Mouse (Mus musculus): Measurements from ENCODE around the gene Kcnip1. TPM values are rescaled to one million over a fixed set of nuclear protein-coding genes. Genes with fewer than 3 reads are reported as not detected.
A peak's percentile ranks its signal among the peaks of the same experiment; 100 is the strongest.

Kcnip1 gene
- total RNA-seq, 4 experiments from 2014 or later: 2.9 to 8.4 (median 5.9) TPM

DNA sequence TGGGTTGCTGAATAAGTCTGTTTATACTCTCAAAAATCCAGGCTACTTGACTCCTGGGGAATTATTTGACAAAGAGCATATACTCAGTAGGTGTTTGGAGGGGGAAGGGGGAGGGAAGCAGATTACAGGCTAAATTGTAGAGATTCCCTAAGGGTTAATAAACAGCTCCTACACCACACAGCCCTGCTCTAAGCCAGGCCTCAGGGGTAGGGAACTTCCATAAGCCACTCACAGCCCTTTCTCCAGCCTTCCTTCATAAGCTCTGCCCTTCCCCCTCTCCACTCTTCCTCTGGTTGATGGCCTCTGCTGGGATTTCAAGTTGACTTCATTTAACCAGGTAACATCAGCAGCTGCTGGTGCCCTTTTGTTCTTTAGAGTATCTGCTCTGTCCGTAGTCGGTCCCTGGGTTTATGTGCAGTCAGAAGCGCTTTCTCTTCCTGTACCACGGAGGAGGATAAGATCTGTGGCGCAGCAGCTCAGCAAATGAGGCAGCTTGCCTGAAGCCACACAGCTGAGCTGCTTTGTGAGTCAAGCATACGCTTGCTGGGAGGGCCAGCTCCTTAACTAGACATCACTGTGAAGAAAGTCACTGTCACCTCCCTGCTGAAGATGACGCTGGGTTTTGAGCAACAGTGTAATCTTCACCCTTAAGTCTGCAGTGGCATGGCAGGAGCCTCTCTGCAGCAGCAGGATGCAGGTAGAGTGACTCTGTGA, 54.2 kb downstream of the Kcnip1 start:
- no peak for DNase-seq

- DNase-seq: no peak
Observed at GRCm38 (mm10) chr11:33937641-33938040, 55.3 kb downstream of the Kcnip1 start.

- DNase-seq: no peak
Observed at GRCm38 (mm10) chr11:33934286-33934685, 58.7 kb downstream of the Kcnip1 start.

DNA sequence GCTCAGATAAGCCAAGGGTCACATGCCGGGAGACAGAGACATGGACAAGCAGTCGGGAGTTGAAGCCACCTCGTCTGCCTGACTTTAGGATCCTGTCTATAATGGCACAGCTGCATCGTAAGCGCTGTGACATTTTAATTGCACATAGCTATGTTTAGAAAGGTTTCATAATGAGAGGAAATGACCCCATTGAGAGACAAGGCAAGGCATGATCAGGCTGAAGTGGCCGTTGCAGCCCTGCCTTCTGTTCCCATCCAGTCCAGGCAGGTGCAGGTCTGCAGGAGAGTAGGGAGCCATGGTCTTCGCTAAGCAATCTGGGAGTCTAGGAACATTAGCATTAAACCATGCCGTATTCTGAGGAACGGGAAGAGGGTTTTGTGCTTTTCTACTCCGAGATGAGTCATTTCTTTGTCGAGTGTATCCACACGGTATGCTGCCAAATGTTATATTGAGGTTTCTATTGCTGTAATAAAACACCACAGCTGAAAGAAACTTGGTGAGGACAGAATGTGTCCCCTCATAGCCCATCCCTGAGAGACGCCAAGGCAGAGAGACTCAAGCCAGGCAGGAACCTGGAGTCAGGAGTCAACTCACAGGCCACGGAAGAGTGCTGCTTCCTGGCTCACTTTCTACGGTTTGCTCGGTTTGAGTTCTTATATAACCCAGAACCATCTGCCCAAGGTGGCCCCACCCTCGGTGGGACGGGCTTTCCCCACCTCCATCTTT, 60.4 kb downstream of the Kcnip1 start:
- no peak for DNase-seq

GRCm38 (mm10) chr11:33931836-33932385, 61.0 kb downstream of the Kcnip1 start:
- DNase-seq: no peak

DNA sequence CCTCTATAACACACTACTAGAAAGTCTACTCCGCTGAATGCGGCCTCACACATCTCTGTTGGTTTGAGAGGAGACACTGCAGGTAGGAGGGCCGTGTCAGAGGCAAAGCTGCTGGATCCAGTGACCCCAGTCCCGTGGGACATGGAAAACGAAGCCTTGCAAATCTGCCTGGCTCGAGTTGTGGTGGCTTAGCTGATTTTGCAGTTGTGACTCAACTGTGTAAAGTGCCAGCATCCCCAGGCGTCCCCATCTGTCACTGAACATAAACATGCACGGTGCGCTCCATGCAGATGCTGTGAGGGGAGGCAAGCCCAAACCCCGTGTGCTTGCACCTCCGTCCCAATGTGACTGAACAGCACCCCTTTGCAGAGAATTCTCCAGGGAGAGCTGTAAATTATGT, 63.5 kb downstream of the Kcnip1 start:
- no peak for DNase-seq

GRCm38 (mm10) chr11:33928658-33929057, 64.3 kb downstream of the Kcnip1 start:
- no peak for DNase-seq

GRCm38 (mm10) chr11:33927836-33928235, 65.1 kb downstream of the Kcnip1 start:
- no peak for DNase-seq

DNA sequence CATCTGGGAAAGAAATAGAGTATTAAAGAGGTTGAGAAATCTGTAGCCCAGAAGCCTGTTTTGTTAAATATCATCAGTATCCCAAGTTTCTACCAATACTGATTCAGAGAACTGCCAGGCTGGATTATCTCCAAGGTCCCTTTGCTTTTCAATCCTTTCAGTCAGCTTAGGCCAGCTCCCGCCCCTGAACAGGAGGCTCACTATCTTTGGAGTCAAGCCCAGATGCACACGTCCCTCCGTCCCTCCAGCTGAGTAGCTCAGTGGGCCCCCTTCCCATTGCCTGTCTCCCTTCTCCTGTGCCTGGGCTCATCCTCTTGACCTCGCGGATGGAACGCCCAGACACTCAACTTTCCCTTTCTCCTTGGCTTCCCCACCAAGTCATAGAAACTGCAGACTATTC, 65.6 kb downstream of the Kcnip1 start:
- no peak for DNase-seq

DNA sequence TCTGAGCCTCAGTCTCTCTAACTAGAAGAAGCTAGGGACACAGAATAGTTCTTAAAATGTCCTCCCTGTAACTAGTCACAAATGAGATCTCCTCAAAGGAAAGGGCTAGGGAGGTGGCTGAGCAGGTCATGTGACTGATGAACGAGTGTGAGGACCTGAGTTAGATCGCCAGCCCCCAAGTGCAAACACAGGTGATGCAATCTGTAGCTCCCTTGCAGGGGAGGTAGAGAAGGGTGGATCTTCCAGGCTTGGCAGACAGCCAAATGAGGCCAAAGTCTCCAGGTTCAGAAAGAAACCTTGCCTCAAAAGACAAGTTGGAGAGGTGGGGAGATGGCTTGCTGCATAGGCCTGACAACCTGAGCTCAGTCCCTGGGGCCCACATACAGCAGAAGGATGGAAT, 66.4 kb downstream of the Kcnip1 start:
- DNase-seq: no peak

- DNase-seq: no peak
Observed at GRCm38 (mm10) chr11:33925778-33926177, 67.2 kb downstream of the Kcnip1 start.

- no peak for DNase-seq
Observed at GRCm38 (mm10) chr11:33923031-33923430, 69.9 kb downstream of the Kcnip1 start.

DNA sequence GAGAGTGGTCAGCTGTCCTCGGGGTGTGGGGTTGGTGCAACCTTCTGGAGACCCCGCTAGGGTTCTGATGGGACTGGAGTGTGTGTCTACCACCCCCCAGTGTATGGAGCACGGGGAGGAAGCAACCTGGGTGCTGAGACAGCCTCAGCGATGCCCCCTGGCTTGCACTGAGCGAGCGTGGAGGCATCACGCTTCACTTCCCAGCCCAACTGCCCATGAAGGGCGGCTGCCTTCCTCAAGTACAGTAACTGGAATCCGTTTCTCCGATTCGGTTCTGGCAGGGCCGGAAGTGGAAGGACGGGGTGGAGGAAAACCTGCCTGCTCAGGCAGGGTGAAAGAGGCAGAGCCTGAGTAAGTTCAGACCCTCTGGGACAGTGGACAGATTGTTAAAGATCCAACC, 71.5 kb downstream of the Kcnip1 start:
- DNase-seq: no peak

DNA sequence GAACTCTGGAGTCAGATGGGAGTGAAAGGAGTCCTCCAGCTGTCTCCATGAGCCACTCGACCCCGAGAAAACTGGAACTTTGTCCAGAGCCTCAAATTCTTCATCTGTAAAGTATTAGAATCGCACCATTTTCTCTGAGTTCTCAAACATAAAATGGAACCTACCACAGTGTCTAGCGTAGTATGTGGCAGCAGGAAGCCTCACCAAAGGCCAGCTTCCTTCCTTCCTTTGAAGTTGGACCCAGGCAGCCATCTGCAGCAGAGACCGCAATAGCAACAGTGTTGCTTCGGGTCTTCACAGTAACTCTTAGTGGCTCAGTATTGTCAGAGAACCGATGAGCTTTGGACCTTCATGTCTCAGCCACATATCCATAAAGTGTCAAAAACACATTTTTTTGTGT, 73.1 kb downstream of the Kcnip1 start:
- no peak for DNase-seq

- DNase-seq: no peak
Observed at GRCm38 (mm10) chr11:33918424-33918823, 74.5 kb downstream of the Kcnip1 start.

DNA sequence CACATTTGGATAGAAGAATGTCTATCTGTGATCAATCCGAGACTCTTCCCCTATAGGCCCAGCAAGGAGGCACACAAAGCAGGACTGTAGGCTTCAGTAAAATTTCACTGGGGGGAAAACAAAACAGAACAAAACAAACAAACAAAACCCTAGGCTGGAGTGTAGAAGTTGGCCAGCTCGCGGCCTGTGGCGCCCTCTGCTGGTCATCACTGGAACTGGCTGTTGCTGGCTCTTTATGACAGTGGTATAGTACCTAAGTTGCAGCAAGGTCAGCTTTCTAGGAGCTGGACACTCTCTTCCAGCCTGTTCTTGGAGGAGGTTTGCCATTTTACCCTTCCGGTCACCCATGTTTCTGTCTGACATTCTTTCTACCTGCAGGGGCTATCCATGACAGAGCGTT, 75.4 kb downstream of the Kcnip1 start:
- DNase-seq: peak; percentile 25

DNA sequence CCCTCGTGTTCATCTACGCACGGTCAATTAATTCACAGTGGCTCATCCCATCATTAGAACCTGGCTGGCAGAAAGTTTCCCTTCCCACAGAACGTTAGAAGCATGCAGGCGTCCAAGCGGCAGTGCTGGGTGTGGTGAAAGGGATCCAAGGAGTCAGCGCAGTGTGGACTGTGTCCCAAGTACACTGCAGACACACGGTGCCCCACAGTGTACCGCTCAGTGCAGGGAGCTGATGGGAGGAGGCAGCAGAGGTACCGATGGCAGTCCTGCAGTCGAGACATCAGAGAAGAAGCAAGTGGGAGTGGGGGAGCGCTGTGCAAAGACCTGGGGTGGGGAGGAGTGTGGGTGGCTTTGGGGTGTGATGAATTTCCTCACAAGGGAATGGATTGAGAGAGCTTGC, 78.7 kb downstream of the Kcnip1 start:
- DNase-seq: no peak

DNA sequence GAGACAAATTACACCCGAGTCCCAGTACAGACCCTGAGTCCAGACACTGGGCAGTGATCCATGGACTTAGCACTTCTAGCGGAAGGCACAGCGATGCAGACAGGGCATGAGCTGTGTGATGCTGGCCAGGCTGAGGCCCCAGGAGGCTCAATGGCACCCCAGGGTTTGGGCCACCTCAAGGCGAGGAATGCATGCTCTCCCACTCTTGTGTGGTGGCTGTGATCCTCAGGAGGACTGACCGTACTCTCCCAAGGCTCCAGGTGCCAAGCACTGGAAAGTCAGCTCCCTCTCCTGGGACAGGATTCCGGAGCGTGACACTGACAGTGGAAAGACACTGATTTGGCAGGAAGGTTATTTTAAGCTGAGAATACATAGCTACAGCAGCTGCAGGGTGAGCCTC, 79.9 kb downstream of the Kcnip1 start:
- no peak for DNase-seq

- DNase-seq: no peak
Observed at GRCm38 (mm10) chr11:33912151-33912571, 80.8 kb downstream of the Kcnip1 start.

- no peak for DNase-seq
Observed at GRCm38 (mm10) chr11:33910982-33911381, 82.0 kb downstream of the Kcnip1 start.

DNA sequence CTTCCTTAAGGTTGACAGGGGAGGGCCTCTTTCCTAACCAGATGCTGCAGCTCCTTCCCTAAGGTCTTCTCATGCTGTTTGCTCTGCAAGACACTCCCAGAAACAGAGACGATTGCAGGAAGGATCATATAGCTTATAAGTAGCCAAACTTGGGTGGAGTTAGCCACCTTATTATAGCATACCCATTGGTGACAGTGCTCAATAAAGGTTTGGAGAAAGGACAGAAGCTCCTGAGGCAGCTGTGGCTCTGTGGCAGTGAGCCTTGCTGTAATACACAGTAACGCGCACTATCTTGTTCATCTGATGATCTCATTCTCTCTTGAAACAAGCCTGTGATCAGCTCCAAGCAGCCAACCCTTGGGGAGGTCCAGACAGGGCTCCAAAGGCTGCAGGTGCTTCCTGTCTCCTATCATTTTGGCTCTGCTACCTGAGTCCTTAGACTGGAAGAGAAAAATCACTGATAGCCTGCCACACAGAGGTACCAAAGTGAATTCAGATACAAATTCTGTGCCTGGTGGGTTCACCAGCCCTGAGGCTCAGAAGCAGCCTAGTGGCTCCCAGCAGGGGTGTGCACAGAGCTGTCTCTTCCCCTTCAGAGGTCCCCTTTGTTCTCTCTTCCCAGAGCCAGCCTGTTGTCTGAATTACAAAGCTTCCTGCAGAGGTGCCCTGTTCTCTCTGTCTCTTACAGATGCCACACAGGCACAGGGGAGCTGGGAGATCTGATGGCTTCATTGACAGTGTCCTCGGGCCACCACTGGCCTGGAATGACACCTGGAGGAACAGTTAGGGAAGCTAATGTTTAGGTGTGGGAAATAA, 84.4 kb downstream of the Kcnip1 start:
- DNase-seq: no peak

- DNase-seq: no peak
Observed at GRCm38 (mm10) chr11:33903494-33903893, 89.5 kb downstream of the Kcnip1 start.

DNA sequence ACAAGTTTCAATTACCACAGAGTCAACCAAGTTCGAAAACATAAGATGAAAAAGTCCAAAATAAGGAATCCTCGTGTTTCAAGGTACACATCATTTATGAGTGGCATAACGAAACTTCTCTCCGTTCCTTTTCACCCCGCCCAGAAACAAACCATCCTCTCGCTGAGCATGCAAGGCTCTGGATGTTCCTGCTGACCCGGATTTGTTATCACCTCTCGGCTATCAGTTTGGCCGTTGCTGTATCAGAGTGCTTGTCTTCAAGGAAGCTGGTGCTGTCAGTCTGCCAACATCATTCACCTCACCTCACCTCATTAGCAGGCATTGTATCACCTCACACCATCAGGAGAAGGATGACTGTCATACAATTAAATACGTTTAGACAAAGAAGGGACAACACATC, 90.6 kb downstream of the Kcnip1 start:
- no peak for DNase-seq

Measured in adrenal gland, adult 8-10 months (tissue).